Mouse (Mus musculus): ENCODE results near the gene Asb7. TPM values are rescaled to one million over a fixed set of nuclear protein-coding genes. Genes with fewer than 3 reads are reported as not detected.

Gene Asb7
- polyA plus RNA-seq, 1 experiment: 7.3 TPM

DNA sequence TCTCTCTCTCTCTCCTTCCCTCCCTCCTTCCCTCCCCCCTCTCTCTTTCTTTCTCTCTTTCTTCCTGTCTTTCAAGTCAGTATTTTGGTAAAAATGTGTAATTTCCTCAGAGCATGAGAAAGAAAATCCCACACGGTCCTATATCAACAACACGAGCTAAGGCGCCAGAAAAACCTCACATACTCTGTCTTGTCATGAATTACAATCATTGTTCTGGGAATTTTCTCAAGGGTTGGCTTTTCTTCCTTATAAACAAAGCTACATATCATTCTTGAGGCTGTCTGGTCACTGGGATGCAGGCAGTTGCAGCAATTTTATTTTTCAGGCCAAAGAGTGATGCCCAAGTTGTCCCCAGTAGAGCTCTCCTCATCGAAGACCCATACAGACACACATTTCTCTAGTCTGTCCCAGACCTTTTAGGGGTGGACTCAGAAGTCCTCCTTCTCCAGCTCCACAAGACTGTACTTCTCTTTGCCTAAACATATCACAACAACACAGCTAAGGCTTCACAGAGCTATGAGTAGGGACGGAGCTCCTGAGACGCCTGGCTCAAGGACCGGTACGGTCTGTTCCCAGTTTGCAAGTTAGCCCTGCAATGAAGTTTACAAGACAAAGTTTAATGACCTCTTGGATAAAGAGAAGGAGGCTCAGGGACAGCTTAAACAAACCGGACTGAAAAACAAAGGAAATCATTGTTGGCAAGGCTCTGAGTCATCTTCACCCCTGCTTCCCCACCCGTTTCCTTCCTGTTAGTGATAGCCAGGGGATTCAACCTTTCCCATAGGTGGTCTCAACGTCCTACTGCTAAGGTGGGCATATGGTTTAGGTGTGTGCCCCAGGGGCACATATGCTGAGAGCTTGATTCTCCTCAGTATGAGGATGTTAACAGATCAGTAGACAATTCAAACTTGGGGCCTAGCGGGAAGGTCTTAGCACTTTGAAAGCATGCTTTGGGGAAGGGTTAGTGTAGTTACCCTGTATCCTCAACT, 88.5 kb downstream of the Asb7 start:
- 83% methylated on average over 12 of the region's 12 CpGs for WGBS
- Histone ChIP-seq H3K27me3 (ENCODE audit: control insufficient read depth, insufficient read depth, low read length) (no peaks in the 10 kb centered on the region), H3K27ac (ENCODE audit: control insufficient read depth, insufficient read depth, low read length) (no peak overlapping the region), H3K36me3 (ENCODE audit: control insufficient read depth, insufficient read depth, low read length) (no peaks in the 10 kb centered on the region), H3K4me1 (replicated peaks; ENCODE audit: control insufficient read depth, insufficient read depth, low read length) (no peaks in the 10 kb centered on the region), H3K4me3 (ENCODE audit: control insufficient read depth, insufficient read depth, low read length) (no peak overlapping the region)
- no peak for DNase-seq
- no peak for TF ChIP-seq POLR2A (IDR thresholded peaks at IDR 0.05; ENCODE audit: control insufficient read depth, extremely low read depth, insufficient read depth, low read length, poor library complexity)

GRCm38 (mm10) chr7:66600126-66600525, 89.3 kb downstream of the Asb7 start:
- Histone ChIP-seq H3K4me1 (replicated peaks; ENCODE audit: control insufficient read depth, insufficient read depth, low read length) (no peaks in the 10 kb centered on the region), H3K27ac (ENCODE audit: control insufficient read depth, insufficient read depth, low read length) (no peak overlapping the region), H3K4me3 (ENCODE audit: control insufficient read depth, insufficient read depth, low read length) (no peak overlapping the region), H3K27me3 (ENCODE audit: control insufficient read depth, insufficient read depth, low read length) (no peaks in the 10 kb centered on the region), H3K36me3 (ENCODE audit: control insufficient read depth, insufficient read depth, low read length) (no peaks in the 10 kb centered on the region)
- no peak for DNase-seq
- TF ChIP-seq CTCF (IDR thresholded peaks at IDR 0.05; ENCODE audit: borderline replicate concordance, control insufficient read depth, extremely low read depth, insufficient read depth, low read length, poor library complexity) (no peak), POLR2A (IDR thresholded peaks at IDR 0.05; ENCODE audit: control insufficient read depth, extremely low read depth, insufficient read depth, low read length, poor library complexity) (no peak)
- 87% methylated on average over 3 of the region's 3 CpGs for WGBS

DNA sequence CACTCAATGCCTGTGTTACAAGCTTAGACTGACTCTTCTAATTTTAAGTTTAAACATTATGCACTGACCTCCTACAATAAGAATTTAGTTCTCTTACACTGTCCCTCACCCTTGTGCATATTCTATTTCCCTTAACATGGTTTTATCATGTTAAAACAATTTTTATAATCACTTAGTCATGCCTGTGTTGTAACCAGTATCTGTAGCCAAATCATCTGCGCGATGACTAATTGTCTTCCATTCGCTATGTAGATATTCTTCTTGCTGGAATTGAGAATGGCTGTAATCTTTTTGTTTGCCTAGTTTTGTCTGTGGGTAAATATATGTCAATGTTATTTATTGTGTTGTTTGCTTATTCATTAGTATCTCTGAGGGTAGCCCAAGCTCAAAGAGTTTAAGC, 91.5 kb downstream of the Asb7 start:
- 96% methylated on average over 3 of the region's 3 CpGs for WGBS

More for the DNA sequence above, 91.5 kb downstream of the Asb7 start:
- Histone ChIP-seq H3K4me3 (ENCODE audit: control insufficient read depth, insufficient read depth, low read length) (no peak overlapping the region), H3K4me1 (replicated peaks; ENCODE audit: control insufficient read depth, insufficient read depth, low read length) (no peaks in the 10 kb centered on the region), H3K36me3 (ENCODE audit: control insufficient read depth, insufficient read depth, low read length) (no peaks in the 10 kb centered on the region), H3K27me3 (ENCODE audit: control insufficient read depth, insufficient read depth, low read length) (no peaks in the 10 kb centered on the region), H3K27ac (ENCODE audit: control insufficient read depth, insufficient read depth, low read length) (no peak overlapping the region)
- no peak for DNase-seq
- TF ChIP-seq CTCF (IDR thresholded peaks at IDR 0.05; ENCODE audit: borderline replicate concordance, control insufficient read depth, extremely low read depth, insufficient read depth, low read length, poor library complexity): no peak
- no peak for TF ChIP-seq POLR2A (IDR thresholded peaks at IDR 0.05; ENCODE audit: control insufficient read depth, extremely low read depth, insufficient read depth, low read length, poor library complexity)

Other genes starting within 250 kb of the Asb7 start
- gene Lins1, start 293 bp upstream of the Asb7 start, polyA plus RNA-seq (2012; rRNA removed): 9.3 TPM in 2 replicates
- gene Cers3, start 53.9 kb upstream of the Asb7 start, polyA plus RNA-seq (2012; rRNA removed): 0.78 and 1.2 TPM in 2 replicates
- gene Adamts17, start 150.1 kb upstream of the Asb7 start, polyA plus RNA-seq (2012; rRNA removed): 2.4 and 2.8 TPM in 2 replicates